Mouse (Mus musculus) spleen, adult 2 months (tissue): Measurements from ENCODE around the gene Meiob.

Experiments used
- CTCF ChIP-seq: fragments of 200-500 bp; IDR thresholded peaks from 2 replicates; pipeline ENCODE4 v1.5.1; 2011; ENCODE audit warnings: mild to moderate bottlenecking, inconsistent platforms; ENCODE audit not compliant: insufficient read depth, insufficient read length, insufficient replicate concordance; ENCODE audit errors: extremely low read depth
- POLR2A ChIP-seq: fragments of 200-500 bp; IDR thresholded peaks from 2 replicates; pipeline ENCODE4 v1.6.1; 2011; ENCODE audit warnings: low read depth, low read length, inconsistent platforms

DNA sequence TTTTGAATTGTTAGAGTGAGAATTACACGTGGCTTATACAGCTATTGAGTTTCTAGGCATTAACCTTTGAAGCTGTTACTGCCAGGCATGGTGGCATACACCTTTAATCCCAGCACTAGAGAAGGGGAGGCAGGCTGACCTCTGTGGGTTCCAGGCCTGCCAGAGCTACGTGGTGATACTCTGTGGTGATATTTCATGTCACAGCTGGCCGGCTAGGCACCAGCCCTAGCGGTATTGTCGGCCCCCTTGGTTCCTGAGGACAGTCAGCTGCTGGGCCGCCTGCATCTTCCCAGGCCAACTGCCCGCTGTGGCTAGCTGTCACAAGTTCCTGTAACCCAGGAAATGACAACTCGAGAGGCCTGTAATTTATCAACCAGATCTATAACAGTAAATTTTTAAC lies 11.9 kb upstream of the Meiob start:
- no peak for TF ChIP-seq CTCF
- no peak for TF ChIP-seq POLR2A
